Mouse (Mus musculus) lung, postnatal 4 days (tissue): Measurements from ENCODE around the gene Clic1.

Source experiments
- DNase-seq, 2 experiments: peaks; one replicate each; pipeline ENCODE4 v3.0.0; 2021

Clic1 gene

GRCm38 (mm10) chr17:35045807-35046680 is 3.7 kb upstream of the Clic1 start:
- DNase-seq: no peak

DNA sequence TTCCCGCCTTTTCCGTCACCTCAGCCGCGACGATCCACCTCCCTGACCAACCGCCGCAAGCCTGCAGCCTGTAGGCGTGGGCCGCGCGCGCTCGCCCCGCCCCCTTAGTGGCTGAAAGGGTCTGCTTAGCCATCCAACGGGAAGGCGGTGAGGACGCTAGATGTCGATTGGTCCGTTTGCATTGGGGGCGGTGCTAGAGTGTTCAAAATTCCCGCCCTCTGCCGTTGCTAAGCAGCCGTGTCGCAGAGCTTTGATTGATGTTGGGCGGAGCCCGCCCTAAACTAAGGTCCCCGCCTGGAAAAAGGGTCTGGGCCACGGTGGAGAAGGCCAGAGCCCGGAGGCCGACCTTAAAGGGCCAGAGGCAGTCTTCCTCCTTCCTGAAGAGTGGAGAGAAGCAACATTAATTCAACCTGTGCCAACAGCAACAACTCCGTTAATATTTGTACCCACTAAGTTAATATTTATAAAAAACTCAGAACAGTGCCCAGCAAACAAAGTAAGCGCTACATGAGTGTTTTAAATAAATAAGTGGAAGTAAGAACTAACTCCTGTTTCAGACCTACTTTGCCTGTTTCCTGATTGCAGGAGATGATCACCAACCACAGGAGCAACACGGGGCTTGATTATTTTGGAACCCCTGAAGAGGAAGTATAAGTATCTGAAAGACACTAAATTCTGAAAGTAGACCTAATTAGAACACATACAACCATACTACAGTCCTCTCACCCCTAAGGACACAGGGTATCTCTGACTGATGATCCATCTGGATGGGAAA is 2.9 kb upstream of the Clic1 start, which contains the start of gene Msh5:
Gene Msh5 (minus strand): TSS at position 65 of the 775 bp plus-strand sequence.
- peak; percentile 99 for DNase-seq

GRCm38 (mm10) chr17:35047688-35048087 is 2.1 kb upstream of the Clic1 start:
- no peak for DNase-seq

GRCm38 (mm10) chr17:35048149-35048931 is 1.4 kb upstream of the Clic1 start:
- DNase-seq: no peak

- DNase-seq: no peak
Measured at GRCm38 (mm10) chr17:35048932-35049440, 780 bp upstream of the Clic1 start.

DNA sequence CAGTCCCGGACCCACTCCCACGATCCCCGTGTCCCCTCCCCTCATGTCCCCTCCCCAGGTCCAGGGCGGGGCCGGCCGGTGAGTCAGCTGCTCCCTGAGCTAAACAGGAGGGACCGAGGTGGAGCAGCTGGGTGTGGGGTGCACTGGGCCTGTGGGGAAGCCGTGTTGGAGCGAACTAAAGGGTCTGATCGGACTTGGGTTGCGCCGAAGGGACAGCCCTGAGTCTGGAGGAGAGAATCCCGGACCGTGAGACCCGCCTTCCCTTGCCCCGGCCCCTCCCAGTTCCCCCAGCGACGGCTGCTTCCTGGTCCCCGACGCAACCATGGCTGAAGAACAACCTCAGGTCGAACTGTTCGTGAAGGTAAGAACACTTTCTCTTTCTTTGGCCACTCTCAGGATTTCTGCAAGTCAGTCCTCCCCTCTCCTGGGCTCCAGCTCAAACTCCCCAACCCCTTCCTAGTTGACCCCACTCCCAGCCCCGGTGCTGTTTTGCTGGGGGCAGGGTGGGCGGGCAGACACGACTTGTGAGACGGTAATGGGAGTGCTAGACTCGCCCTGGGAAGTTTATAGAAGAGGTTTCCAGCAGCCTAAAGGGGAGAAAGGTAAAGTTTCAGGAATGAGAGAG is 472 bp downstream of the Clic1 start:
- DNase-seq: peak; percentile 89

- peak; percentile 84 to 90 for DNase-seq
Measured at GRCm38 (mm10) chr17:35051156-35052086, 1.7 kb downstream of the Clic1 start.

DNA sequence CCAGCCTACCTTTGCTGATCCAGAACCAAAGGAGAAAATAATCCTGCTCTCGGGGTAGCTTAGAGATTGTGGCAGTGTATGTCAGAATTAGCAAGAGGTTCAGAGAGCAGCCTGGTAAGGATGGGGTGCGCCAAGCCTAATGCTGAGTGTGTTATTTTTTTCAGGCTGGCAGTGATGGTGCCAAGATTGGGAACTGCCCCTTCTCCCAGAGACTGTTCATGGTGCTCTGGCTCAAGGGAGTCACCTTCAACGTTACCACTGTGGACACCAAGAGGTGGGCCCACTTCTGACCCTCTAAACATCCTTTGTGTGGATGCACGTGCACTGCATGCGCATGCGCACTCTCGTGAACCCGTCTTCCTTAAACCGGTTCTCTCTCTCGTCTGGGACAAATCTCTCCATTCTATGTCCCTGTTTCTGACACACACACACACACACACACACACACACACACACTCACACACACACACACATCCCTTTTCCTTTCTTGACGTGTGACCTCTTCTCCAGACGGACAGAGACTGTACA is 2.6 kb downstream of the Clic1 start:
- DNase-seq: peak in 1 of 2 experiments; percentile 17

GRCm38 (mm10) chr17:35055691-35056495 is 6.1 kb downstream of the Clic1 start:
- no peak for DNase-seq

DNA sequence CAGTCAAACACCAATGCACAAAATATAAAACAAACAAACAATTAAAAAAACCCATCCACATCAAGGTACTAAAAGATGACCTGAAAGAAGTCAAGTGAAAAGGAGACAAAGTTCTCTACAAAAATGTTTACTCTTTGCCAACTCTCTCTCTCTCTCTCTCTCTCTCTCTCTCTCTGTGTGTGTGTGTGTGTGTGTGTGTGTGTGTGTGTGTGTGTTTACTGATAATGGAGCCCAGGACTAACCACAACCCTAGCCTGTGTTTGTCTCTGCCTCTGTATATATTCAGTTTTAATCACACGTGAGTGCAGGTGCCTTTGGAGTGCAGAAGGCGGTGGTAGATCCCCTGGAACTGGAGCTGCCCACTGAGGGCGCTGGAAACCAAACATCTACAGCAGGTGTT is 7.3 kb downstream of the Clic1 start:
- no peak for DNase-seq

GRCm38 (mm10) chr17:35058316-35058715 is 8.6 kb downstream of the Clic1 start:
- no peak for DNase-seq

DNA sequence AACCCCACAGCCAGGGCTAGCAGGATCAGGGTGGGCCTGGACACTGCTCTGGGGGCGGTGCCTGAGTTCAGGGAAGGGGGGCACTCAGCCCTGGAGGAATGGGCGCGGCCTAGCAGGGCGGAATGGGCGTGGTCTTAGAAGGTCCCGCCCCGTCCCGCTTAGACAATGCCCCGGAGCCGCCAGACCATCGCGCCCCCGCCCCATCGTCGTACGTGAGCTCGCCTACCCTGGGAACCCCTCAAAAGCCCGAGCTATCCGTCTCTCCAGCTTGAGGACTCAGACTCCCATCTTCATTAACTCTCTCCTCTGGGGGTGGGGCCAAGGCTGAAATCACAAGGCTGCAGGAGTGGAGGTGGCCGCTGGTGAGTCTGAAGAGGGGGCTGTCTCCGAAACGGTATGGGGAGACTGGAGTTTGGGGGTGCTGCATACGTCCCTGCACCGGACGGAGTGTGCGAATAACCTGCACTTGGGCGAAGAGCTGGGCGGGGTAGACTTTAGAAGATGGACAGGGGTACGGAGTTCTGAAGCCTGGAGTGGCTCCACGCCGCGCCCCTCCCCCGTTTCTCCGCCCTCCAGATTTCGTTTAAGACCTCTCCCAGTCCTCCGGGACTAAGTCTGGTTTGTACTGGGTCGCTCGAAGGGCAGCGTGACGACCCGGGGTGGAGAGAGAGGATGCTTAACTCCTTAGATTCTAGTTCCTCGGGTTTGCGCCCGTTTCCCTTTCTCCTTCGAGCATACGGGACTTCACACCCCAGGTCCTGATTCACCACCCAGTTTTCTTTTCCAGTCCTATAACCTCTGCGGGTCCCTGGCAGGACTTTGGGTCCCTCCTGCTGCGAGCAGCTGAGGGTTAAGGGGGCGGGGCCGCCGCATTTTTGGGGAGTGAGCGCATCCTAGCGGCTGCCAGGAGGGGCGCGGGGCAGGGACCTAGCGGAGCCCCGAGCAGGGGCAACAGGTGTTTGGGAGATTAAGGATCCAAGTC is 9.4 kb downstream of the Clic1 start, which contains the start of gene Ddah2:
Gene Ddah2 (plus strand): TSS at position 125 of the 982 bp plus-strand sequence.
- DNase-seq: peak; percentile 94 to 95

DNA sequence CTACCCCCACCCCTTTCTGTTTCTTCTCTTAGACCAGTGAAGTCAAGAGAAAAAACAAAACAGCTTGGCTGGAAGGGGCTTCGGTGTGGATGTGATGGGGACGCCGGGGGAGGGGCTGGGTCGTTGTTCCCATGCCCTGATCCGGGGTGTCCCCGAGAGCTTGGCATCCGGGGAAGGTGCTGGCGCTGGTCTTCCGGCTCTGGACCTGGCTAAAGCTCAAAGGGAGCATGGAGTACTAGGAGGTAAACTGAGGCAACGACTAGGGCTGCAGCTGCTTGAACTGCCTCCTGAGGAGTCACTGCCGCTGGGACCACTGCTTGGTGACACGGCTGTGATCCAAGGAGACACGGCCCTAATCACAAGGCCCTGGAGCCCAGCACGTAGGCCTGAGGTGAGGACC is 10.3 kb downstream of the Clic1 start:
- no peak for DNase-seq

DNA sequence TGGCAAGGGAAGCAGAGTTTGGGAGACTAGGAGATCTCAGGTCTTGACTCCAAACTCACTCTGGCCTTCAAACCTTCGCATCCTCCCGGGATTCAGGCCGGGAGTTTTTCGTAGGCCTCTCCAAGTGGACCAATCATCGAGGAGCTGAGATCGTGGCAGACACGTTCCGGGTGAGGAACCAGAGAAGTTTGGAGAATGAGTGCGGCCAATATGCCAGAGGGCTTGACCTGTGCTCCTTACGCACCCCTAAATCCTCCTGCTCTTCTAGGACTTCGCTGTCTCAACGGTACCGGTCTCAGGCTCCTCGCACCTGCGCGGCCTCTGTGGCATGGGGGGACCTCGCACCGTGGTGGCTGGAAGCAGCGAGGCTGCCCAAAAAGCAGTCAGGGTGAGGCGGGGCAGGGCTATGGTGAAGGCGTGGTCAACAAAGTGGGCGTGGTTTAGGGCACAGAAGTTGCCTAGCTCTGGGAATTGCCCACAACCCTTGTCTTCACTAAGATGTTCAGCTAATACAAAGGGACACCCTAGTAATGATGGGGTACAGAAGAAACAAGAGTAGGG is 11.1 kb downstream of the Clic1 start:
- DNase-seq: peak; percentile 56 to 61

- DNase-seq: no peak
Measured at GRCm38 (mm10) chr17:35061299-35061698, 11.5 kb downstream of the Clic1 start.

- DNase-seq: no peak
Measured at GRCm38 (mm10) chr17:35063466-35063865, 13.7 kb downstream of the Clic1 start.

GRCm38 (mm10) chr17:35064378-35064877 is 14.7 kb downstream of the Clic1 start:
- no peak for DNase-seq
